Mouse (Mus musculus): ENCODE measurements around the gene Mrps23. TPM values are rescaled to one million over a fixed set of nuclear protein-coding genes. Genes with fewer than 3 reads are reported as not detected.

Mrps23 gene
- polyA plus RNA-seq, 1 experiment from 2014 or later: 55.4 TPM

DNA sequence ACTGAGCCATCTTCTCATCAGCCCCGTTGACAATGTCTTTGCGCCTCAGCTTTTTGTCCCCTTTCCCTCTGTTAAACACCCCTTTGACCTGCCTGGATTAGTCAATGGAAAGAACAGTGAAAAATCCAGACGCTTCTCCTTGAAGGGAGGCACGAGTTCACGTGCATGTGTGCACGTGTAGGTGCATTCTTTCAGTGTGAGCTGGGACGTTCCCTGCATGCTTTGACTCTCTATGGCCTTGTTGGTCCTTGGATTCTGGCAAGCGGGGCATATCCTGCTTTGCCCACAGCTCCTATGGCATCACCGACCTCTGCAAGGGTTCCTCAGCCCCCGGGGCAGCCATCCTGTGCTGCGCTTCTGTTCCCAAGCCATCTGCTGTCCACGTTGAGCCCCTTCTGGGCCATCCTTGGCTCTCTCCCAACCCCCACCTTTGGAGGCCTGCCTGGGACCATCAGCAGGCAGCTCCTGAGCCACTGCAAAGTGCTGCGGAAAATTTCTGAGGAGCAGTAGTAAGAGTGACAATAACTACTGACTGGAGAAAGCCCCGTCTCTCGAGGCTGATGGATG is 32.2 kb upstream of the Mrps23 start:
- ATAC-seq (ENCODE audit: low FRiP score, low TSS enrichment) (peak; percentile 31; the same call in 1 of the 2 replicates), DNase-seq (ENCODE audit: low spot score) (no peak)
- peak overlapping the region; percentile 59 for H3K27ac ChIP-seq (replicated peaks)
- H3K4me1 ChIP-seq (replicated peaks; ENCODE audit: control insufficient read depth, insufficient read depth): peaks cover 15% of the 10 kb centered on the region
- no peaks in the 10 kb centered on the region for H3K27me3 ChIP-seq (ENCODE audit: control insufficient read depth, insufficient read depth, low read length)
- 48% methylated on average over 15 of the region's 15 CpGs for WGBS
- H3K4me2 ChIP-seq (replicated peaks; ENCODE audit: low read depth): no peak overlapping the region
- H3K4me3 ChIP-seq (ENCODE audit: low read depth, low read length): no peak overlapping the region
- no peaks in the 10 kb centered on the region for H3K9me3 ChIP-seq (ENCODE audit: control insufficient read depth, low read length)
- no peak for TF ChIP-seq CTCF (IDR thresholded peaks at IDR 0.05; ENCODE audit: low read depth)
- TF ChIP-seq EP300 (optimal IDR thresholded peaks at IDR 0.05): no peak
- H3K9ac ChIP-seq (ENCODE audit: low read length): peak overlapping the region; percentile 13; the same call in 1 of the 2 replicates
- no peaks in the 10 kb centered on the region for H3K36me3 ChIP-seq (ENCODE audit: control insufficient read depth, insufficient read depth, low read length)

DNA sequence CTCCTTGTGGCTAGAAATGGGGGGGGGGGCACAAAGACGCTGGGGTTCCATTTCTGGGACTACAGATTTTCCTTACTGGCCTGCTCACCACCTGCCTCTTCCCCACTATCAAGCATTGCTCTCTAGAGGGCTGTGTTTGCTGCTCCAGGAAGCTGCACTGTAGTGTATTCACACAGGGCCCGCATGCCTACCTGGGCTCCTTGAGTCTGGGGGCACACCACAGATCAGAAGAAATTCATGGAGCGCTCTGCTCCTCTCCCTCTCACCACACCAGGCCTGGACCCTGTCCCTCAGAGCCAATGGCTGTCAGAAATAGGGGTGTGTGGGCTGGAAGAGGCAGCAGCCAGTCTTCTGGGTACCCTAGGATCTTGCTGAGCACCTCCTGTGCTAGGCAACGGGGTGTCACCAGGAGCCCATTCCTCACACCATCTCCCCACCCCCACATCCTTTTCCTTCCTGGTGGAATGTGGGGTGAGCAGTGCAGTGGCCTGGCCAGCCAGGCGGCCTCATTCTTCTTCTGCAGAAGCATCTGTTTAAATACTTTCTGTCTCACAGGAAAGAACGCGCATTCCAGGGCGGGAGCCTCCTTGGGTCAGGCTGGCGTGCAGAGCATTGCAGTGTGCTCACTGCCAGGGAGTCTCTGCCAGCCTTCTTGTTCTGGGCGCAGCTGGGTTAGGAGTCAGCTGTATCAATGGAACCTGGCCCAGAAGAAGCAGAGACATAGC is 31.4 kb upstream of the Mrps23 start:
- H3K9ac ChIP-seq (ENCODE audit: low read length): peak overlapping the region; percentile 13; the same call in 1 of the 2 replicates
- ATAC-seq (ENCODE audit: low FRiP score, low TSS enrichment): peak; percentile 72
- no peaks in the 10 kb centered on the region for H3K36me3 ChIP-seq (ENCODE audit: control insufficient read depth, insufficient read depth, low read length)
- no peaks in the 10 kb centered on the region for H3K9me3 ChIP-seq (ENCODE audit: control insufficient read depth, low read length)
- H3K4me2 ChIP-seq (replicated peaks; ENCODE audit: low read depth): peak overlapping the region; percentile 27; the same call in 1 of the 2 replicates
- peak; percentile 53 for DNase-seq (ENCODE audit: low spot score)
- WGBS: 30% methylated on average over 10 of the region's 10 CpGs
- no peaks in the 10 kb centered on the region for H3K27me3 ChIP-seq (ENCODE audit: control insufficient read depth, insufficient read depth, low read length)
- H3K4me1 ChIP-seq (replicated peaks; ENCODE audit: control insufficient read depth, insufficient read depth): peaks cover 15% of the 10 kb centered on the region
- peak overlapping the region; percentile 59 for H3K27ac ChIP-seq (replicated peaks)
- no peak overlapping the region for H3K4me3 ChIP-seq (ENCODE audit: low read depth, low read length)
- TF ChIP-seq CTCF (IDR thresholded peaks at IDR 0.05; ENCODE audit: low read depth): no peak
- TF ChIP-seq EP300 (optimal IDR thresholded peaks at IDR 0.05): no peak

DNA sequence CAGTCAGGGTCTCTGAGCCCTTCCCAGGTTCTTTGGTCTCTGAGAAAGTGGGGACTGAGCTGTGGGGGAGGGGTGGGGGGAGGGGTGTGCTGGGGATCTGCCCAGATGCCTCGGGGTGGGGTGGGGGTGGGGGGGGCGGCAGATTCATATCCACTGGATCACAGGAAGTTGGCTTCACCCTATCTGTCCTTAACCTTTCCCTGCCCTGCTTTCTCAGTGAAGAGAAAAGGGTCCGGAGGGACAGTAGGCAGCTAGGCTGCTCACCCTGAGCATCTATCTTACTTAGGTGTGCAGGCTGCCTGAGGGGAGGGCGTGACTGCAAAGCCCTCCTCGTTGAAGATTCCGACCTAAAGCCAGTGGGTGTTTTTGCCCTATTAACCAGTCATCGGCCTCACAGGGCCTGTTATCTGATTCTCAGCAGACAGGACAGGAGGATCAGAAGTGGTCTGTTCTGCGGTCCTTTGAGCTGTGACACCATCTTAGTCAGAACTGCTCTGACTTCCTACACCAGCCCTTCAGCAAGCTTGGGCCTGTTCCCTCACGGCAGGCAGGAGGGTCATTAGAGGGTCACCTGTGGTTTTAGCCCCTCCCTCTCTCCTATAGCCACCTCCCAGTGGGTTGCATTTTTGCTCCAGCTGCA is 30.7 kb upstream of the Mrps23 start:
- WGBS: 20% methylated on average over 9 of the region's 9 CpGs
- ATAC-seq (ENCODE audit: low FRiP score, low TSS enrichment): peak; percentile 53
- no peak overlapping the region for H3K9ac ChIP-seq (ENCODE audit: low read length)
- peaks cover 15% of the 10 kb centered on the region for H3K4me1 ChIP-seq (replicated peaks; ENCODE audit: control insufficient read depth, insufficient read depth)
- peak overlapping the region; percentile 59 for H3K27ac ChIP-seq (replicated peaks)
- H3K9me3 ChIP-seq (ENCODE audit: control insufficient read depth, low read length): no peaks in the 10 kb centered on the region
- TF ChIP-seq CTCF (IDR thresholded peaks at IDR 0.05; ENCODE audit: low read depth) (no peak), EP300 (optimal IDR thresholded peaks at IDR 0.05) (no peak)
- H3K4me2 ChIP-seq (replicated peaks; ENCODE audit: low read depth): no peak overlapping the region
- H3K27me3 ChIP-seq (ENCODE audit: control insufficient read depth, insufficient read depth, low read length): no peaks in the 10 kb centered on the region
- H3K4me3 ChIP-seq (ENCODE audit: low read depth, low read length): no peak overlapping the region
- no peaks in the 10 kb centered on the region for H3K36me3 ChIP-seq (ENCODE audit: control insufficient read depth, insufficient read depth, low read length)
- no peak for DNase-seq (ENCODE audit: low spot score)

DNA sequence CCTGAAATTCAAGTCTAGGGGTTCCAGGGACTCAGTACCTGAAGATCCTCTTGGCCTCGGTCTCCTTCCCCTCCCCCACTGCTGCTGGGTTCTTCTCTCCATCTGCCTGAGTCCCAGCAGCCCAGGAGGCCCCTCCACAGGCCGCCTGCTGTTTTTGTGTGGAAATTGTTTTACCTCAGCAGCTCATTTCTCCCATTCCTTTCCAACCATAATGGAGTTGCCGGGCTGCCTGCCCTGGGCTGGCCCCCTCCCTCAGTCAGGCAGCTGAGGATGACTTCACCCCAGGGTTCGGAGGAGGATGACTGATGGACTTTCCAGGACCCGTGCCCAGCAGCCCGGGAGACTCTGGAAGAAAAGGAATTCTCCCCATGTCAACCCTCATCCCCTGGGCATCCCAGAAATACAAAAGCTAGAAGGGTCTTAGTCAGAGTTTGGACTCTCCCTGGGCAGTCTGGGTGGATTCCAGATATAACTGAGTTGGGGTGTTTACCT is 23.7 kb upstream of the Mrps23 start:
- 0 out of 2 replicates have a peak overlapping the region, but pooled peaks have one; percentile 12 for H3K4me2 ChIP-seq (replicated peaks; ENCODE audit: low read depth)

DNA sequence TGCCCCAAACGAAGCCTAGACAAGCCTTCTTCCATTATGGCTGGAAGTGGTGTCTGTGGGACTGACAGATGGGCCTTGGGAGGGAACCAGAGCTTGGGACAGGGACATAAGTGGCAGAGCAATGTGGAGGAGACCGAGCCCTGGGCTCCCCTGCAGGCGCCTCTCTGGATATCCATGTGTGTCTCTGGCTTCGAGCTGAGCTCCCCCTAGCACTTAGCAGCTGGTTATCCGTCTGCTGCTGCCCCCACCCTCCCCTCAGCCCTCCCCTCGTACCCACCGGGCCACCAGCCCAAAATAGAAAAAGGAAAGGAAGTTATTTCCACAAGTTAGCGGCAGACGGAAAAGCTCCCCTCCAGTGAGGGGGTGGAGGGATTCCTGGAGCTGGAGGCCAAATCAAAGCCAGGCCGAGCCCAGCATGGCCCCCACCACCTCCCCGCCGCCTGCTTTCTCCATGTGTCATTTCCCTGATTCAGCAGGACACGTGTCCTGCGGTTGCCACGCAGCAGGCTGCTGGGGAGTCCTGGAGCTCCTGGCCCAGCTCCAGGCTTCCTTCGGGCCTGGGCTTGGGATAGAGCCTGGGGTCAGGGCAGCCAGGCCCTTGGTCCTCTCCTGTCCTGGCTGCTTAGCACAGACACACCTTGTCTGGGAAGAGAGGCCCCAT is 23.1 kb upstream of the Mrps23 start:
- Histone ChIP-seq H3K4me1 (replicated peaks; ENCODE audit: control insufficient read depth, insufficient read depth) (peaks cover 4% of the 10 kb centered on the region; the same call in 1 of the 2 replicates), H3K4me3 (ENCODE audit: low read depth, low read length) (no peak overlapping the region), H3K4me2 (replicated peaks; ENCODE audit: low read depth) (peak overlapping the region; percentile 12; the same call in 1 of the 2 replicates), H3K9ac (ENCODE audit: low read length) (peak overlapping the region; percentile 18; the same call in 1 of the 2 replicates), H3K36me3 (ENCODE audit: control insufficient read depth, insufficient read depth, low read length) (peaks cover 5% of the 10 kb centered on the region; the same call in 1 of the 2 replicates), H3K9me3 (ENCODE audit: control insufficient read depth, low read length) (no peaks in the 10 kb centered on the region), H3K27ac (replicated peaks) (peak overlapping the region; percentile 86), H3K27me3 (ENCODE audit: control insufficient read depth, insufficient read depth, low read length) (no peaks in the 10 kb centered on the region)
- WGBS: 18% methylated on average over 16 of the region's 16 CpGs
- DNase-seq (ENCODE audit: low spot score): peak; percentile 72
- ATAC-seq (ENCODE audit: low FRiP score, low TSS enrichment): peak; percentile 84
- TF ChIP-seq EP300 (optimal IDR thresholded peaks at IDR 0.05) (peak; percentile 59), CTCF (IDR thresholded peaks at IDR 0.05; ENCODE audit: low read depth) (peak; percentile 13; the same call in 1 of the 2 replicates)

More for the DNA sequence above, 23.7 kb upstream of the Mrps23 start:
- H3K4me3 ChIP-seq (ENCODE audit: low read depth, low read length): no peak overlapping the region
- H3K27ac ChIP-seq (replicated peaks): peak overlapping the region; percentile 86
- no peak for TF ChIP-seq EP300 (optimal IDR thresholded peaks at IDR 0.05)
- peak; percentile 49 for TF ChIP-seq CTCF (IDR thresholded peaks at IDR 0.05; ENCODE audit: low read depth)
- no peaks in the 10 kb centered on the region for H3K27me3 ChIP-seq (ENCODE audit: control insufficient read depth, insufficient read depth, low read length)
- no peaks in the 10 kb centered on the region for H3K9me3 ChIP-seq (ENCODE audit: control insufficient read depth, low read length)
- H3K36me3 ChIP-seq (ENCODE audit: control insufficient read depth, insufficient read depth, low read length): peaks cover 5% of the 10 kb centered on the region; the same call in 1 of the 2 replicates
- H3K4me1 ChIP-seq (replicated peaks; ENCODE audit: control insufficient read depth, insufficient read depth): peaks cover 4% of the 10 kb centered on the region; the same call in 1 of the 2 replicates
- ATAC-seq (ENCODE audit: low FRiP score, low TSS enrichment) (peak; percentile 67), DNase-seq (ENCODE audit: low spot score) (no peak)
- 21% methylated on average over 6 of the region's 6 CpGs for WGBS
- H3K9ac ChIP-seq (ENCODE audit: low read length): no peak overlapping the region; the same call in 1 of the 2 replicates

Measured in stomach, postnatal 0 days (tissue).